Mouse (Mus musculus) MEL (cell line): Measurements from ENCODE around the gene Slc3a2. TPM values are rescaled to one million over a fixed set of nuclear protein-coding genes. Genes with fewer than 3 reads are reported as not detected.

Experiments
- DNase-seq: peaks from one replicate; pipeline ENCODE4 v3.0.0; 2011; ENCODE audit warnings: low read depth, low spot score
- H3K27ac ChIP-seq: 2 replicates; pipeline ENCODE4 v1.5.1; 2012; ENCODE audit warnings: low read depth, mild to moderate bottlenecking, control low read depth, low read length, moderate library complexity; ENCODE audit not compliant: control insufficient read depth
- H3K27me3 ChIP-seq, 2 experiments: fragments of 150-350 bp in 1 of 2; sonication (generic) in 1 of 2; 2 replicates each; pipeline ENCODE4 v1.6.1; 2012; ENCODE audit warnings: low read length in 2 of 2, mild to moderate bottlenecking in 2 of 2, improper control_type of control experiment in 1 of 2, moderate library complexity in 1 of 2; ENCODE audit not compliant: insufficient read depth in 2 of 2, control insufficient read depth in 1 of 2
- H3K36me3 ChIP-seq, 2 experiments: 2 replicates each; pipeline ENCODE4 v1.6.1; 2012 to 2014; ENCODE audit warnings: low read length in 2 of 2, improper control_type of control experiment in 1 of 2, inconsistent platforms in 1 of 2, mild to moderate bottlenecking in 1 of 2; ENCODE audit not compliant: insufficient read depth in 2 of 2, control insufficient read depth in 1 of 2
- H3K4me1 ChIP-seq, 2 experiments: fragments of 150-350 bp in 1 of 2; sonication (generic) in 1 of 2; 2 replicates each; pipeline ENCODE4 v1.6.1; 2012; ENCODE audit warnings: low read length in 2 of 2, improper control_type of control experiment in 1 of 2, mild to moderate bottlenecking in 1 of 2; ENCODE audit not compliant: insufficient read depth in 2 of 2, control insufficient read depth in 1 of 2
- H3K4me3 ChIP-seq, 2 experiments: fragments of 150-350 bp in 1 of 2; sonication (generic) in 1 of 2; 2 replicates each; pipeline ENCODE4 v1.5.1; 2012; ENCODE audit warnings: low read depth in 2 of 2, low read length in 2 of 2, mild to moderate bottlenecking in 2 of 2, moderate library complexity in 2 of 2, control low read depth in 1 of 2, improper control_type of control experiment in 1 of 2; ENCODE audit not compliant: control insufficient read depth in 1 of 2, insufficient read depth in 1 of 2
- H3K79me2 ChIP-seq: 2 replicates; pipeline ENCODE4 v1.6.1; 2012; ENCODE audit warnings: mild to moderate bottlenecking, low read length, moderate library complexity; ENCODE audit not compliant: control insufficient read depth, poor library complexity, insufficient read depth
- H3K9ac ChIP-seq: 2 replicates; pipeline ENCODE4 v1.6.1; 2012; ENCODE audit warnings: low read depth, mild to moderate bottlenecking, control low read depth, low read length, moderate library complexity; ENCODE audit not compliant: control insufficient read depth, poor library complexity, severe bottlenecking
- H3K9me3 ChIP-seq: fragments of 150-350 bp; sonication (generic); replicated peaks from 2 replicates; pipeline ENCODE4 v1.6.1; 2012; ENCODE audit warnings: mild to moderate bottlenecking, low read length, improper control_type of control experiment, moderate library complexity; ENCODE audit not compliant: insufficient read depth
- BHLHE40 ChIP-seq: IDR thresholded peaks from 2 replicates; pipeline ENCODE4 v1.6.1; 2012; ENCODE audit warnings: low read depth, mild to moderate bottlenecking, inconsistent platforms, low read length, improper control_type of control experiment, borderline replicate concordance
- CTCF ChIP-seq, 3 experiments: IDR thresholded peaks in 2 of 3; conservative IDR thresholded peaks in 1 of 3; 2 replicates each; pipeline ENCODE4 v1.5.1; 2011 to 2012; ENCODE audit warnings: low read length in 3 of 3, low read depth in 2 of 3, mild to moderate bottlenecking in 2 of 3, improper control_type of control experiment in 1 of 3, inconsistent platforms in 1 of 3, mixed read lengths in 1 of 3, moderate library complexity in 1 of 3; ENCODE audit not compliant: control insufficient read depth in 1 of 3, insufficient read depth in 1 of 3, poor library complexity in 1 of 3, severe bottlenecking in 1 of 3
- E2F4 ChIP-seq: IDR thresholded peaks from 2 replicates; pipeline ENCODE4 v1.6.1; 2011; ENCODE audit warnings: low read depth, low read length, improper control_type of control experiment, borderline replicate concordance
- EP300 ChIP-seq, 2 experiments: IDR thresholded peaks; 2 replicates each; pipeline ENCODE4 v1.6.1; 2011; ENCODE audit warnings: improper control_type of control experiment in 2 of 2, low read length in 2 of 2, low read depth in 1 of 2, mild to moderate bottlenecking in 1 of 2
- ETS1 ChIP-seq: IDR thresholded peaks from 2 replicates; pipeline ENCODE4 v1.6.1; 2012; ENCODE audit warnings: low read depth, mild to moderate bottlenecking, inconsistent platforms, low read length, improper control_type of control experiment, moderate library complexity
- GATA1 ChIP-seq: IDR thresholded peaks from 2 replicates; pipeline ENCODE4 v1.6.1; 2011; ENCODE audit warnings: low read depth, low read length, improper control_type of control experiment
- HCFC1 ChIP-seq: IDR thresholded peaks from 2 replicates; pipeline ENCODE4 v1.6.1; 2012; ENCODE audit warnings: low read depth, mild to moderate bottlenecking, inconsistent platforms, low read length, improper control_type of control experiment, moderate library complexity
- JUND ChIP-seq: IDR thresholded peaks from 2 replicates; pipeline ENCODE4 v1.6.1; 2011; ENCODE audit warnings: low read depth, mild to moderate bottlenecking, improper control_type of control experiment, low read length
- KAT2A ChIP-seq: conservative IDR thresholded peaks from 2 replicates; pipeline ENCODE4 v1.6.1; 2012; ENCODE audit warnings: low read depth, low read length, improper control_type of control experiment, inconsistent platforms
- MAX ChIP-seq: IDR thresholded peaks from 2 replicates; pipeline ENCODE4 v1.6.1; 2011; ENCODE audit warnings: low read length, improper control_type of control experiment
- MAZ ChIP-seq: IDR thresholded peaks from 2 replicates; pipeline ENCODE4 v1.6.1; 2012; ENCODE audit warnings: low read depth, mild to moderate bottlenecking, inconsistent platforms, low read length, improper control_type of control experiment
- MEF2A ChIP-seq: IDR thresholded peaks from 2 replicates; pipeline ENCODE4 v1.6.1; 2014; ENCODE audit warnings: low read depth, mild to moderate bottlenecking, inconsistent platforms, low read length, improper control_type of control experiment; ENCODE audit not compliant: poor library complexity, insufficient replicate concordance, severe bottlenecking; ENCODE audit errors: extremely low read depth
- MYB ChIP-seq: IDR thresholded peaks from 2 replicates; pipeline ENCODE4 v1.6.1; 2011; ENCODE audit warnings: mild to moderate bottlenecking, low read depth, low read length, improper control_type of control experiment
- MYC ChIP-seq: IDR thresholded peaks from 2 replicates; pipeline ENCODE4 v1.6.1; 2011; ENCODE audit warnings: low read depth, mild to moderate bottlenecking, low read length, improper control_type of control experiment, moderate library complexity
- POLR2A ChIP-seq, 2 experiments: IDR thresholded peaks; 2 replicates each; pipeline ENCODE4 v1.6.1; 2011 to 2012; ENCODE audit warnings: low read length in 2 of 2, mild to moderate bottlenecking in 2 of 2, control low read depth in 1 of 2, improper control_type of control experiment in 1 of 2, low read depth in 1 of 2, moderate library complexity in 1 of 2; ENCODE audit not compliant: control insufficient read depth in 1 of 2, insufficient read depth in 1 of 2, poor library complexity in 1 of 2
- POLR2AphosphoS2 ChIP-seq: IDR thresholded peaks from 2 replicates; pipeline ENCODE4 v1.6.1; 2011; ENCODE audit warnings: low read length, improper control_type of control experiment
- POLR2AphosphoS5 ChIP-seq: IDR thresholded peaks from 2 replicates; pipeline ENCODE4 v1.6.1; 2012; ENCODE audit warnings: low read depth, borderline replicate concordance, mild to moderate bottlenecking, inconsistent platforms, low read length, moderate library complexity, mixed read lengths
- RAD21 ChIP-seq: IDR thresholded peaks from 2 replicates; pipeline ENCODE4 v1.6.1; 2011; ENCODE audit warnings: mild to moderate bottlenecking, low read depth, low read length, improper control_type of control experiment
- SIN3A ChIP-seq: IDR thresholded peaks from 2 replicates; pipeline ENCODE4 v1.6.1; 2012; ENCODE audit warnings: low read length, improper control_type of control experiment, inconsistent platforms
- SMC3 ChIP-seq: IDR thresholded peaks from 2 replicates; pipeline ENCODE4 v1.6.1; 2011; ENCODE audit warnings: low read depth, low read length, improper control_type of control experiment
- TBP ChIP-seq: IDR thresholded peaks from 2 replicates; pipeline ENCODE4 v1.8.0; 2011; ENCODE audit warnings: low read depth, low read length, improper control_type of control experiment
- TCF12 ChIP-seq: IDR thresholded peaks from 2 replicates; pipeline ENCODE4 v1.6.1; 2014; ENCODE audit warnings: low read depth, mild to moderate bottlenecking, inconsistent platforms, low read length, improper control_type of control experiment, moderate library complexity
- USF1 ChIP-seq: IDR thresholded peaks from 2 replicates; pipeline ENCODE4 v1.6.1; 2014; ENCODE audit warnings: low read depth, mild to moderate bottlenecking, inconsistent platforms, low read length, improper control_type of control experiment, moderate library complexity
- USF2 ChIP-seq, 2 experiments: IDR thresholded peaks; 2 replicates each; pipeline ENCODE4 v1.6.1; 2011 to 2012; ENCODE audit warnings: improper control_type of control experiment in 2 of 2, low read length in 2 of 2, borderline replicate concordance in 1 of 2, inconsistent platforms in 1 of 2, low read depth in 1 of 2, mild to moderate bottlenecking in 1 of 2; ENCODE audit not compliant: insufficient read depth in 1 of 2
- ZMIZ1 ChIP-seq: IDR thresholded peaks from 2 replicates; pipeline ENCODE4 v1.6.1; 2012; ENCODE audit warnings: low read depth, mild to moderate bottlenecking, inconsistent platforms, low read length, improper control_type of control experiment, moderate library complexity
- polyA plus RNA-seq, 2 experiments: library from polyadenylated mRNA; stranded (reverse) in 1 of 2; unstranded in 1 of 2; fragments of >175 nt in 1 of 2; fragments of >200 nt in 1 of 2; gene quantifications; 2 replicates each; pipeline versions ENCODE4 v1.2.1 to v1.2.4; 2012; ENCODE audit warnings: low replicate concordance in 2 of 2, low read depth in 1 of 2; ENCODE audit not compliant: insufficient read length in 2 of 2, insufficient read depth in 1 of 2, missing spikeins in 1 of 2
- total RNA-seq: library from RNA; depleted of rRNA; stranded (reverse); fragments of 300-350 nt; gene quantifications from 2 replicates; pipeline ENCODE4 v1.2.3, GENCODE M21; 2012

Gene Slc3a2
- total and polyA plus RNA-seq, 3 experiments = 164 to 670 (median 428) TPM

- no peak overlapping the region for H3K27ac ChIP-seq
Observed at GRCm38 (mm10) chr19:8706930-8707329, 16.2 kb downstream of the Slc3a2 start.

GRCm38 (mm10) chr19:8706132-8706667 is 17.0 kb downstream of the Slc3a2 start:
- Histone ChIP-seq H3K9ac (no peak overlapping the region), H3K36me3 (peaks cover 11 to 17% of the 10 kb centered on the region in 2 experiments), H3K4me1 (peaks cover 1 to 10% of the 10 kb centered on the region in 2 experiments; a peak in 3 of 4 replicates), H3K9me3 (no peaks in the 10 kb centered on the region), H3K27me3 (no peaks in the 10 kb centered on the region), H3K79me2 (peaks cover 10% of the 10 kb centered on the region), H3K27ac (no peak overlapping the region), H3K4me3 (no peak overlapping the region)
- peak; percentile 50 for DNase-seq
- TF ChIP-seq USF2 (IDR thresholded peaks at IDR 0.05; ENCODE audit: borderline replicate concordance in 1 of 2, insufficient read depth in 1 of 2, low read depth in 1 of 2, low read length in 2 of 2) (no peak), MYB (0 out of 2 replicates have a peak, but pooled peaks have one; percentile 7), POLR2A (IDR thresholded peaks at IDR 0.05; ENCODE audit: control insufficient read depth in 1 of 2, insufficient read depth in 1 of 2, low read depth in 1 of 2, low read length in 2 of 2, poor library complexity in 1 of 2) (peak in 1 of 2 experiments; percentile 60; a peak in 2 of 4 replicates), POLR2AphosphoS2 (peak; percentile 95), USF1 (no peak), EP300 (IDR thresholded peaks at IDR 0.05; ENCODE audit: low read depth in 1 of 2, low read length in 2 of 2) (no peak), MAX (no peak)

More at GRCm38 (mm10) chr19:8706930-8707329, 16.2 kb downstream of the Slc3a2 start:
- Histone ChIP-seq H3K9ac (no peak overlapping the region), H3K4me1 (peaks cover 2 to 10% of the 10 kb centered on the region in 2 experiments; a peak in 3 of 4 replicates), H3K79me2 (peaks cover 17% of the 10 kb centered on the region), H3K9me3 (no peaks in the 10 kb centered on the region), H3K36me3 (peaks cover 15 to 21% of the 10 kb centered on the region in 2 experiments), H3K4me3 (no peak overlapping the region), H3K27me3 (no peaks in the 10 kb centered on the region)
- TF ChIP-seq SMC3 (no peak), JUND (no peak), E2F4 (no peak), SIN3A (no peak), RAD21 (no peak), KAT2A (no peak), MEF2A (no peak), CTCF (IDR thresholded peaks at IDR 0.05 in 2 of 3, conservative IDR thresholded peaks at IDR 0.05 in 1 of 3; ENCODE audit: control insufficient read depth in 1 of 3, insufficient read depth in 1 of 3, low read depth in 2 of 3, low read length in 3 of 3, poor library complexity in 1 of 3, severe bottlenecking in 1 of 3) (no peak), ZMIZ1 (no peak), USF1 (no peak), MAZ (no peak), TCF12 (no peak), TBP (no peak), MYC (no peak), HCFC1 (no peak), POLR2AphosphoS5 (no peak), EP300 (IDR thresholded peaks at IDR 0.05; ENCODE audit: low read depth in 1 of 2, low read length in 2 of 2) (no peak), GATA1 (no peak), ETS1 (no peak), BHLHE40 (no peak)
- no peak for DNase-seq
